Mouse (Mus musculus) MN1 (cell line): Measurements from ENCODE around the gene Mcoln2.
A peak's percentile ranks its signal among the peaks of the same experiment; 100 is the strongest.

Experiments used
- DNase-seq: peaks from one replicate; pipeline ENCODE4 v3.0.0-alpha.2; 2016; ENCODE audit warnings: low spot score

The Mcoln2 gene

GRCm38 (mm10) chr3:146228559-146229310, 79.1 kb downstream of the Mcoln2 start:
- DNase-seq = peak; percentile 28

DNA sequence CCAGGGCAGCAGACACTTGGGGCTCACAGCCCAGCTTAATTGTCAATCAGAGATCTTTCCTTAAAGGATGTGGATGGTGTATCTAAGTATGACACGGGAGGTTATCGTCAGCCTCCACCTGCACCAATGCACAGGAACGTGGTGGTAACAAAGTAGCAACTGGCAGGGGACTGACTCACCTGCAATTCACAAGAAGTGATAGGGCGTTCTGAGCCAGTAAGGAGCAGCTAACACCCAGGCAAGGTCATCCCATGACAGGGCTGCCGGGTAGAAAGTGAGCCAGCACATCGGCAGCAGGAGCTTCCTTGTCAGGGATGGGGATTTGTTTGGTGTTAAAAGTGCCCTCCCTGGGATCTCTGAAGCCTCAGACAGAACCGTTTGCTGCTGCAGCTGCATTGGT, 83.1 kb downstream of the Mcoln2 start:
- DNase-seq = no peak

- DNase-seq = no peak
These were observed 84.1 kb downstream of the Mcoln2 start for GRCm38 (mm10) chr3:146233741-146234140.

- no peak for DNase-seq
These were observed 84.9 kb downstream of the Mcoln2 start for GRCm38 (mm10) chr3:146234530-146234929.

DNA sequence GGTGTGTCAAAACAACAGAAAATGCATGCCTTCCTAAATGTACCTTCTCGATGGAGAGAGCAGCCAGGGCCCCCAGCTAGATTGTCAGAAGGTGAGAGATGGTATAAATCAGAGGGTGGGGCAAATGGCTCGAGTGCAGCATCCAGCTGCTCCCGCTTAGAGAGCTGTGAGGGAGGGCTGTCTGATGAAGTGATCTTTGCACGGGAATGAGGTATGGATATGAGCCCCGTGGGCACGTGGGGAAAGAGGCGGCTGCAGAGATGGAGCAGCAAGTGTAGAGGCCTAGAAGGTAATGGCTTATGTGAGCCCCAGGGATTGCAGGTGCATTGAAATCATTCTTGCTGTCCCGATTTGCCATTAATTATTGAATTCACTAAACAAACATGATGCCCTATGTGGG, 86.6 kb downstream of the Mcoln2 start:
- DNase-seq = no peak

DNA sequence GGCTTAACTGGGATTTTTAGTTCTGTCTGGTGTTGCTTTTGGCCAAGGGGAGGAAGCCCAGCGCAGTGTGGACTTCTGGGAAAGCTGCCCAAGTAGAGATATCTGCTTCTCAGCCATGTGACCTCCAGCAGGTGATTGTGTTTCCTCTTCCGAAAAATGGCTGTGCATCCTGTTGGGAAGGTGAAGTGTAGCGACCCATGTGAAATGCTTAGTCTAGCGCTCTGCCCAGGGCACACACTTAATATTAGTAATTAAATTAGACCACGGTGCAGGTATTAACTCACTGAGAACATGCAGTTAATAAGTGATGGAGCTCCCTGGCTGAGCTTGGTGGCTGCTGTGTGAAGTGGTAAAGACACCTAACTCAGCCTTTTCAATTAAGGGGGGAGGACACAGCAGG, 88.0 kb downstream of the Mcoln2 start:
- DNase-seq = no peak

DNA sequence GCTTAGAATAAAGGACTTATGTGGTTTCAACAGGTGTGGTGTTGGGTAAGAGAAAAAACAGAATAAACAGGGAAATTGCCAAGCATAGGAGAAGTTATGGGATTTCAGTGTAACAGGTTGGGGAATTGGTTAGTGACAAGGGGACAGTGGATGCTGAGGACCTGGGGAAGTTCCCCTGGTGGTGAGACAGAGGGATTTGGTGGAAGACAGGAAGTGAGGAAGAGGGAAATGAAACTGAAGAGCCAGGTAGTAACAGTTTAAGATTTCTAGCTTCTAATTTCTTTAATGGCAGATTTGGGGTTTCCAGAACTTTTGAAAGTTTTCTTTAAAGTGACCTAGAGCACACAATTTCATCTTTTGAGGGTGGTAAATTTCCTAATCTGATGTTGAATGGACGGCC, 95.0 kb downstream of the Mcoln2 start:
- DNase-seq = no peak
